Mouse (Mus musculus) myocyte (in vitro differentiated cells): ENCODE measurements around the gene Anxa8.

Experiments
- CEBPB ChIP-seq: IDR thresholded peaks from 2 replicates; pipeline ENCODE4 v1.6.1; 2011; ENCODE audit warnings: mild to moderate bottlenecking, moderate library complexity; ENCODE audit not compliant: poor library complexity, insufficient read depth, severe bottlenecking
- E2F4 ChIP-seq: IDR thresholded peaks from one replicate; pipeline ENCODE4 v1.6.1; 2011; ENCODE audit warnings: mild to moderate bottlenecking, control low read depth, moderate library complexity; ENCODE audit not compliant: insufficient read depth
- POLR2A ChIP-seq: IDR thresholded peaks from one replicate; pipeline ENCODE4 v1.6.1; 2011; ENCODE audit warnings: low read depth, mild to moderate bottlenecking, control low read depth, moderate library complexity; ENCODE audit not compliant: insufficient read length
- REST ChIP-seq: IDR thresholded peaks from one replicate; pipeline ENCODE4 v1.6.1; 2011; ENCODE audit warnings: mild to moderate bottlenecking, control low read depth, moderate library complexity; ENCODE audit not compliant: insufficient read depth, insufficient read length
- SRF ChIP-seq: IDR thresholded peaks from one replicate; pipeline ENCODE4 v1.6.1; 2011; ENCODE audit warnings: low read depth; ENCODE audit not compliant: control insufficient read depth, insufficient read length
- TCF12 ChIP-seq: IDR thresholded peaks from one replicate; pipeline ENCODE4 v1.6.1; 2011; ENCODE audit warnings: mild to moderate bottlenecking, control low read depth; ENCODE audit not compliant: poor library complexity, insufficient read depth, severe bottlenecking
- USF1 ChIP-seq: IDR thresholded peaks from one replicate; pipeline ENCODE4 v1.6.1; 2011; ENCODE audit warnings: low read depth, mild to moderate bottlenecking, control low read depth, moderate library complexity

- TF ChIP-seq POLR2A (no peak), USF1 (no peak), SRF (no peak), E2F4 (no peak), CEBPB (no peak), TCF12 (no peak), REST (no peak)
These were observed 18.1 kb downstream of the Anxa8 start for GRCm38 (mm10) chr14:34103855-34104254.
